Comparison of ENCODE assay signal across 26 mouse cellular contexts in the genomic region with DNA sequence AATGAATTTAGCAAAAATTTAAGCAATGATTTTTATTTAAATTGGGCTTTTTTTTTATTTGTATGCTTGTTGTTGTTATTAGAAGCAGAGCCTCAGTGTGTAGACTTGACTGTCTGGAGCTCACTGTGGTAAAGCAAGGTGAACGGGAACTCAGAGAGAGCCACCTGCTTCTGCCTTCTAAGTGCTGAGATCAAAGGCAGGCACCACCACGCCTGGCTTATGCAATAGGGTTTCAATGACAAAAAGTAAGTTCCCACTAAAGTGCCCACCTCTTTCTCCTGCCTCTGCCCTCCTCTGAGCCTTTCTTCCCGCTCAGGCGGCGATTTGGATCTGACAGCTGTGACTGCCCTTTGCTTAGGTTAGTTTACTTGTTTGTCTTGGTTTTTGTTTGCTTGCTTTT. TPM values are rescaled to one million over a fixed set of nuclear protein-coding genes. Genes with fewer than 3 reads are reported as not detected.
"Had no signal": no experiment of that assay in that cellular context is flagged by ENCODE, and none has a peak within 500 bp of the region (broad histone marks: within the 10 kb centered on the region; RNA-seq: fewer than 3 reads in every experiment).

No protein-coding gene starts in this region.

- H3K36me3 ChIP-seq: liver, embryonic 13.5 days; liver, embryonic 15.5 days; lung, embryonic 15.5 days; neural tube, embryonic 15.5 days had no signal

- H3K27ac ChIP-seq: liver, embryonic 13.5 days; liver, embryonic 15.5 days; lung, embryonic 15.5 days; midbrain, embryonic 10.5 days; midbrain, embryonic 12.5 days; neural tube, embryonic 13.5 days; neural tube, embryonic 15.5 days had no signal

- DNase-seq: liver, embryonic 13.5 days; liver, postnatal 0 days; lung, adult 2 months; lung, postnatal 14 days; lung, postnatal 36 days; midbrain, embryonic 14.5 days; retina, postnatal 1 day; right cerebral cortex, adult 18-20 months; right cerebral cortex, postnatal 25 days; right cerebral cortex, postnatal 4 days; spleen, adult 18-20 months; thymus, adult 2 months had no signal

- H3K4me3 ChIP-seq: liver, embryonic 13.5 days; liver, embryonic 15.5 days; lung, embryonic 15.5 days; midbrain, embryonic 10.5 days; midbrain, embryonic 12.5 days; myocyte; neural tube, embryonic 13.5 days; neural tube, embryonic 15.5 days had no signal

RNA-seq across cellular contexts. Expression of a gene that starts 53.0 kb away (rescaled TPM):
- total RNA-seq: megakaryocyte, adult 5-6 weeks had no signal
- polyA plus RNA-seq: liver, embryonic 13.5 days; liver, embryonic 15.5 days; liver, postnatal 0 days; lung, adult 2 months; lung, embryonic 15.5 days; lung, postnatal 0 days; midbrain, embryonic 12.5 days; midbrain, embryonic 16.5 days; myocyte; neural tube, embryonic 11.5 days; neural tube, embryonic 13.5 days; neural tube, embryonic 15.5 days; small intestine, adult 2 months; stomach, embryonic 14.5 days; stomach, embryonic 16.5 days had no signal
